Comparison of ENCODE assay signal across 11 mouse cellular contexts in the genomic region with DNA sequence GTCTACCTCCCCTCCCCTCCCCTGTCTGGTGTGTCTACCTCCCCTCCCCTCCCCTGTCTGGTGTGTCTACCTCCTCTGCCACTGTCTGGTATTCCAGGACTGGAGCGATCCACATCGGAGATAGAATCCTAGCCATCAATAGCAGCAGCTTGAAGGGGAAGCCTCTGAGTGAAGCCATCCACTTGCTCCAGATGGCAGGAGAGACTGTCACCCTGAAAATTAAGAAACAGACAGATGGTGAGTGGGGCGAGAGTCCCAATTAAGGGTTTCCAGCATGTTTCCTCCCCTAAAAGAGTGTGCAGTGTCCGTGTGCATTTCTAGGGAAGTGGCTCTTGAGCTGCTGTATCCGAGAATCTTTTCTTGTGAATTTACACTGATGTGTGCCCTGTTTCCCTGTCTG.
DNase-seq lines count a peak whose midpoint lies in the region.
"Had no signal": no experiment of that assay in that cellular context is flagged by ENCODE, and none has a peak within 500 bp of the region (broad histone marks: within the 10 kb centered on the region; RNA-seq: fewer than 3 reads in every experiment).

No protein-coding gene starts in this region.

- peak; percentile 65 for DNase-seq in heart, adult 11 months
- DNase-seq in heart, adult 8-10 months (ENCODE audit: low spot score), result no peak
- peak; percentile 37 to 46 for DNase-seq in frontal cortex, postnatal 14 days (ENCODE audit: low spot score in 2 of 2)
- peak; percentile 56 to 64 for DNase-seq in layer of hippocampus, postnatal 36 days
- DNase-seq in right cerebral cortex, postnatal 36 days (ENCODE audit: low spot score in 2 of 2), result peak; percentile 69 to 74
- no peak for DNase-seq in urinary bladder, adult 2 months (ENCODE audit: low spot score)
- no peak for DNase-seq in retina, postnatal 1 day
- DNase-seq in ovary, postnatal 14 days (ENCODE audit: low spot score), result no peak
- DNase-seq: heart, postnatal 10 days; liver, embryonic 13.5 days; thymus, adult 18-20 months had no signal

Comparison
In these comparisons a context has a peak if more than half of its experiments do, and no peak if none do; other contexts are left out.
1. DNase-seq: peak in heart, adult 11 months (single experiment), frontal cortex, postnatal 14 days (2 of 2), layer of hippocampus, postnatal 36 days (2 of 2) and right cerebral cortex, postnatal 36 days (2 of 2); none in heart, adult 8-10 months (single experiment), urinary bladder, adult 2 months (single experiment), retina, postnatal 1 day (single experiment) and ovary, postnatal 14 days (single experiment).